Mouse (Mus musculus) embryonic fibroblast, embryonic 13.5 days (primary cell): Measurements from ENCODE around the gene Olfr1046.

Source experiments
- CTCF ChIP-seq: IDR thresholded peaks from 2 replicates; pipeline ENCODE4 v1.5.1; 2011; ENCODE audit warnings: mild to moderate bottlenecking, control low read depth, low read length, moderate library complexity, borderline replicate concordance; ENCODE audit not compliant: insufficient read depth
- POLR2A ChIP-seq: IDR thresholded peaks from 2 replicates; pipeline ENCODE4 v1.6.1; 2011; ENCODE audit warnings: low read depth, mild to moderate bottlenecking, control low read depth, low read length, moderate library complexity

- TF ChIP-seq POLR2A (no peak), CTCF (no peak)
These were observed 41.4 kb downstream of the Olfr1046 start, which contains the start of gene Olfr1044 for GRCm38 (mm10) chr2:86177720-86178119.
